Mouse (Mus musculus): ENCODE measurements at regions not wholly inside any gene's neighbourhood (a gene's known extent, or its start where the extent isn't known, plus 50 kb on each side); places are given as distances from the start of the nearest gene placed in this dataset.

DNA sequence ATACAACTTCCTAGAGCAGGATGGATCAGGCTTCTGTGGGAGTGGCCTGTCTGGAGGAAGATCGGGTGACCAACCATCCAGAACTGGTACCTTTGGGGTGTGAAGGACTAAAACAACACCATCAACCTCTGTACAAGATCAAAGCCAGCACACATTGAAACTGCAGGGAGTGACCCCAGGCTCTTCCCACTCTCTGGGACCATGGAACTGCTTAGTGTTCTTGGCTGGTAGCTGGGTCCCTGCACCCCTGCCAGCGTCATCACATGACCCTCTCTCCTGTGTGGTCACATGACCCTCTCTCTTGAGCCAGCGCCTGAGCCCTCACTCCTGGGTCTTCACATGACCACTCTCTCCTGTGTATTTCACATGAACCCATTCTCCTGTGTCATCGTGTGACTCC is 178.3 kb upstream of the Cdh4 start:
- Histone ChIP-seq H3K9ac (ENCODE audit: low read depth, low read length, severe bottlenecking) (no peak overlapping the region), H3K36me3 (ENCODE audit: control insufficient read depth, insufficient read depth, low read length) (no peaks in the 10 kb centered on the region), H3K27ac (replicated peaks; ENCODE audit: low read depth, low read length) (no peak overlapping the region), H3K4me1 (ENCODE audit: control insufficient read depth, insufficient read depth, low read length) (no peaks in the 10 kb centered on the region), H3K9me3 (ENCODE audit: control insufficient read depth, low read length) (no peaks in the 10 kb centered on the region), H3K4me3 (replicated peaks; ENCODE audit: low read length) (no peak overlapping the region), H3K27me3 (ENCODE audit: control insufficient read depth, insufficient read depth, low read length) (no peaks in the 10 kb centered on the region; the same call in 1 of the 2 replicates), H3K4me2 (replicated peaks; ENCODE audit: low read depth, low read length, severe bottlenecking) (no peak overlapping the region)
- ATAC-seq (ENCODE audit: low FRiP score, low read depth) (no peak), DNase-seq (ENCODE audit: low spot score) (no peak)
- WGBS, result 77% methylated on average over 4 of the region's 4 CpGs
- TF ChIP-seq POLR2A (IDR thresholded peaks at IDR 0.05; ENCODE audit: borderline replicate concordance, extremely low read depth, insufficient read depth, insufficient read length), result no peak

DNA sequence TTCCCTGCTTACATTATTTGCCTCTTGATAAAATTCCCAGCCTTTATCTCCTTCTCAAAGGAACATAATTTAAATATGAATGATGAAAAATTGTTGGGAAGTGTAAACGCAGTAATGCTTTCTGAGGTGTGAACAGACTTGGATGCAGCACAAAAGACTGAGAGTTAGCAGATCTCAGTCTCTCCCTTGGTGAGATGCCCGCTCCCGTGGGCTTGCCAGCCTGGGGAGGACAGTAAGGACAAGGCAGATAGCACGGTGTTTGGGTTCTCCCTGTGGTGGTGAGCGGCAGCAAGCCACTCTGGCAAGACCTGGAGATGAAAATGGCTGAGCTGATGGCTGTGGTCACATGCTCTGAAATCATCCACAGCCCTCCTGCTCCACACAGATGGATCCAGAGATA is 176.8 kb upstream of the Cdh4 start:
- TF ChIP-seq POLR2A (IDR thresholded peaks at IDR 0.05; ENCODE audit: borderline replicate concordance, extremely low read depth, insufficient read depth, insufficient read length), result no peak
- Histone ChIP-seq H3K4me2 (replicated peaks; ENCODE audit: low read depth, low read length, severe bottlenecking) (no peak overlapping the region), H3K4me3 (replicated peaks; ENCODE audit: low read length) (no peak overlapping the region), H3K9ac (ENCODE audit: low read depth, low read length, severe bottlenecking) (no peak overlapping the region), H3K36me3 (ENCODE audit: control insufficient read depth, insufficient read depth, low read length) (no peaks in the 10 kb centered on the region), H3K4me1 (ENCODE audit: control insufficient read depth, insufficient read depth, low read length) (no peaks in the 10 kb centered on the region), H3K9me3 (ENCODE audit: control insufficient read depth, low read length) (no peaks in the 10 kb centered on the region), H3K27ac (replicated peaks; ENCODE audit: low read depth, low read length) (no peak overlapping the region), H3K27me3 (ENCODE audit: control insufficient read depth, insufficient read depth, low read length) (no peaks in the 10 kb centered on the region; the same call in 1 of the 2 replicates)
- no peak for ATAC-seq (ENCODE audit: low FRiP score, low read depth)
- WGBS, result 80% methylated on average over 5 of the region's 5 CpGs
- no peak for DNase-seq (ENCODE audit: low spot score)

- no peak for TF ChIP-seq POLR2A (IDR thresholded peaks at IDR 0.05; ENCODE audit: borderline replicate concordance, extremely low read depth, insufficient read depth, insufficient read length)
- no peak for DNase-seq (ENCODE audit: low spot score)
Measured at GRCm38 (mm10) chr2:179277204-179277886, 164.9 kb upstream of the Cdh4 start.

DNA sequence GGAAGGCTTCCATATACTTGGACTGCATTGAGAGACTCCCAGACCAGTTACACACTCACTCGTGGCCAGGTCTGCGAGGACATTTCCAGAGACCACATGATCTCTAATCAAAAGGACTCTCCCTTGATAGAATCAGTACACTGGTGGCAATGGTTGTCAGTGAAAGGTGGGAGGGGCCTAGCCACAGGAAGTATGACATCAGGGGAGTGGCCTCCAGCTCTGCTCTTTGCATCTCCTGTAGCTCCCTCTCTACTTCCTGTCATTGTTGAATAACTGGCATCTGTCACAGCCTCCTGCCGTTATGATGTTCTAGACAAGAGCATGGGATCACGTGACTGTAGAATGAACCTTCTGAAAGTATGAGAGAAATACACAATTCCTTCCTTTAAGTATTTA is 164.3 kb upstream of the Cdh4 start:
- H3K4me2 ChIP-seq (replicated peaks; ENCODE audit: low read depth, low read length, severe bottlenecking), result no peak overlapping the region
- no peak for DNase-seq (ENCODE audit: low spot score)
- ATAC-seq (ENCODE audit: low FRiP score, low read depth), result no peak
- H3K36me3 ChIP-seq (ENCODE audit: control insufficient read depth, insufficient read depth, low read length), result no peaks in the 10 kb centered on the region
- no peak for TF ChIP-seq POLR2A (IDR thresholded peaks at IDR 0.05; ENCODE audit: borderline replicate concordance, extremely low read depth, insufficient read depth, insufficient read length)
- H3K4me3 ChIP-seq (replicated peaks; ENCODE audit: low read length), result no peak overlapping the region
- H3K27ac ChIP-seq (replicated peaks; ENCODE audit: low read depth, low read length), result no peak overlapping the region
- no peaks in the 10 kb centered on the region for H3K4me1 ChIP-seq (ENCODE audit: control insufficient read depth, insufficient read depth, low read length)
- no peaks in the 10 kb centered on the region for H3K9me3 ChIP-seq (ENCODE audit: control insufficient read depth, low read length)
- no peak overlapping the region for H3K9ac ChIP-seq (ENCODE audit: low read depth, low read length, severe bottlenecking)
- WGBS, result 86% methylated on average over 4 of the region's 4 CpGs
- no peaks in the 10 kb centered on the region for H3K27me3 ChIP-seq (ENCODE audit: control insufficient read depth, insufficient read depth, low read length)

More at GRCm38 (mm10) chr2:179277204-179277886, 164.9 kb upstream of the Cdh4 start:
- Histone ChIP-seq H3K36me3 (ENCODE audit: control insufficient read depth, insufficient read depth, low read length) (no peaks in the 10 kb centered on the region), H3K9ac (ENCODE audit: low read depth, low read length, severe bottlenecking) (no peak overlapping the region), H3K27me3 (ENCODE audit: control insufficient read depth, insufficient read depth, low read length) (no peaks in the 10 kb centered on the region), H3K4me2 (replicated peaks; ENCODE audit: low read depth, low read length, severe bottlenecking) (no peak overlapping the region), H3K4me3 (replicated peaks; ENCODE audit: low read length) (no peak overlapping the region), H3K4me1 (ENCODE audit: control insufficient read depth, insufficient read depth, low read length) (no peaks in the 10 kb centered on the region), H3K27ac (replicated peaks; ENCODE audit: low read depth, low read length) (no peak overlapping the region), H3K9me3 (ENCODE audit: control insufficient read depth, low read length) (no peaks in the 10 kb centered on the region)
- WGBS, result 89% methylated on average over 15 of the region's 15 CpGs
- ATAC-seq (ENCODE audit: low FRiP score, low read depth), result no peak

GRCm38 (mm10) chr2:179282276-179282675 is 160.0 kb upstream of the Cdh4 start:
- WGBS, result 80% methylated on average over 6 of the region's 6 CpGs
- H3K4me2 ChIP-seq (replicated peaks; ENCODE audit: low read depth, low read length, severe bottlenecking), result no peak overlapping the region
- H3K4me1 ChIP-seq (ENCODE audit: control insufficient read depth, insufficient read depth, low read length), result no peaks in the 10 kb centered on the region
- ATAC-seq (ENCODE audit: low FRiP score, low read depth), result no peak
- no peak overlapping the region for H3K27ac ChIP-seq (replicated peaks; ENCODE audit: low read depth, low read length)
- no peak for TF ChIP-seq POLR2A (IDR thresholded peaks at IDR 0.05; ENCODE audit: borderline replicate concordance, extremely low read depth, insufficient read depth, insufficient read length)
- no peak overlapping the region for H3K4me3 ChIP-seq (replicated peaks; ENCODE audit: low read length)
- no peaks in the 10 kb centered on the region for H3K36me3 ChIP-seq (ENCODE audit: control insufficient read depth, insufficient read depth, low read length)
- no peak overlapping the region for H3K9ac ChIP-seq (ENCODE audit: low read depth, low read length, severe bottlenecking)
- no peak for DNase-seq (ENCODE audit: low spot score)
- no peaks in the 10 kb centered on the region for H3K27me3 ChIP-seq (ENCODE audit: control insufficient read depth, insufficient read depth, low read length)
- no peaks in the 10 kb centered on the region for H3K9me3 ChIP-seq (ENCODE audit: control insufficient read depth, low read length)

Data from limb, embryonic 14.5 days (tissue).